Comparison of ENCODE assay signal across 11 mouse cellular contexts in genomic region chr5:74061408-74062047, GRCm38 (mm10). TPM values are rescaled to one million over a fixed set of nuclear protein-coding genes. Genes with fewer than 3 reads are reported as not detected.
DNase-seq lines count a peak whose midpoint lies in the region; ATAC-seq lines count a peak whose summit lies in the region.
"Had no signal": no experiment of that assay in that cellular context is flagged by ENCODE, and none has a peak within 500 bp of the region (broad histone marks: within the 10 kb centered on the region; RNA-seq: fewer than 3 reads in every experiment).

No protein-coding gene starts in this region.

- H3K9ac ChIP-seq in forebrain, embryonic 12.5 days: no peak overlapping the region
- H3K9ac ChIP-seq in liver, embryonic 13.5 days: 0 out of 2 replicates have a peak overlapping the region, but pooled peaks have one; percentile 1
- no peak overlapping the region for H3K9ac ChIP-seq in liver, embryonic 11.5 days (ENCODE audit: low read depth, low read length)
- H3K9ac ChIP-seq in embryonic facial prominence, embryonic 15.5 days: no peak overlapping the region

- no peak overlapping the region for H3K4me3 ChIP-seq in forebrain, embryonic 12.5 days (replicated peaks)
- no peak overlapping the region for H3K4me3 ChIP-seq in forebrain, embryonic 10.5 days
- H3K4me3 ChIP-seq in liver, embryonic 13.5 days (replicated peaks): no peak overlapping the region
- no peak overlapping the region for H3K4me3 ChIP-seq in liver, embryonic 11.5 days (ENCODE audit: low read depth, low read length)
- peak overlapping the region; percentile 6; the same call in 1 of the 2 replicates for H3K4me3 ChIP-seq in embryonic facial prominence, embryonic 15.5 days (replicated peaks)

- no peak for DNase-seq in forebrain, embryonic 10.5 days (ENCODE audit: extremely low spot score, low spot score)
- DNase-seq in liver, embryonic 13.5 days: no peak
- DNase-seq in liver, embryonic 11.5 days (ENCODE audit: low spot score): no peak
- DNase-seq in right cerebral cortex, postnatal 4 days: peak; percentile 39
- DNase-seq in adrenal gland, adult 18-20 months (ENCODE audit: low spot score in 2 of 2): no peak
- no peak for DNase-seq in adrenal gland, adult 2 months
- DNase-seq: B cell, adult 2 months; thymus, postnatal 14 days had no signal

- no peak overlapping the region for H3K4me2 ChIP-seq in forebrain, embryonic 12.5 days
- H3K4me2 ChIP-seq in liver, embryonic 13.5 days: peak overlapping the region; percentile 41
- H3K4me2 ChIP-seq in liver, embryonic 11.5 days: no peak overlapping the region
- H3K4me2 ChIP-seq in embryonic facial prominence, embryonic 15.5 days (replicated peaks): peak overlapping the region; percentile 38

- no peak; the same call in 1 of the 2 replicates for ATAC-seq in forebrain, embryonic 12.5 days (ENCODE audit: low FRiP score)
- ATAC-seq in liver, embryonic 13.5 days (ENCODE audit: low read depth): no peak
- ATAC-seq in liver, embryonic 11.5 days (replicated peaks; ENCODE audit: low FRiP score): no peak
- ATAC-seq in embryonic facial prominence, embryonic 15.5 days (ENCODE audit: insufficient number of reproducible peaks, low FRiP score, low TSS enrichment, low read depth): no peak

- no peaks in the 10 kb centered on the region for H3K27me3 ChIP-seq in forebrain, embryonic 12.5 days
- no peaks in the 10 kb centered on the region for H3K27me3 ChIP-seq in forebrain, embryonic 10.5 days (ENCODE audit: poor library complexity, severe bottlenecking)
- no peaks in the 10 kb centered on the region for H3K27me3 ChIP-seq in liver, embryonic 13.5 days
- no peaks in the 10 kb centered on the region for H3K27me3 ChIP-seq in liver, embryonic 11.5 days (replicated peaks; ENCODE audit: control insufficient read depth, insufficient read depth, low read length)
- H3K27me3 ChIP-seq in embryonic facial prominence, embryonic 15.5 days: no peaks in the 10 kb centered on the region

- peak overlapping the region; percentile 25; the same call in 1 of the 2 replicates for H3K27ac ChIP-seq in forebrain, embryonic 12.5 days
- H3K27ac ChIP-seq in forebrain, embryonic 10.5 days: no peak overlapping the region
- H3K27ac ChIP-seq in liver, embryonic 13.5 days: no peak overlapping the region
- H3K27ac ChIP-seq in liver, embryonic 11.5 days (ENCODE audit: low read depth, low read length): no peak overlapping the region
- H3K27ac ChIP-seq in embryonic facial prominence, embryonic 15.5 days (replicated peaks): peak overlapping the region; percentile 51; the same call in 1 of the 2 replicates
- H3K27ac ChIP-seq: macrophage had no signal

- H3K9me3 ChIP-seq in forebrain, embryonic 12.5 days: no peaks in the 10 kb centered on the region
- H3K9me3 ChIP-seq in forebrain, embryonic 10.5 days: no peaks in the 10 kb centered on the region
- no peaks in the 10 kb centered on the region for H3K9me3 ChIP-seq in liver, embryonic 13.5 days (replicated peaks)
- no peaks in the 10 kb centered on the region for H3K9me3 ChIP-seq in liver, embryonic 11.5 days (ENCODE audit: control insufficient read depth, low read length)
- H3K9me3 ChIP-seq in embryonic facial prominence, embryonic 15.5 days (replicated peaks): no peaks in the 10 kb centered on the region

- WGBS in forebrain, embryonic 12.5 days: 83% methylated on average over 18 of the region's 18 CpGs
- 91% methylated on average over 18 of the region's 18 CpGs for WGBS in forebrain, embryonic 10.5 days
- 82% methylated on average over 18 of the region's 18 CpGs for WGBS in liver, embryonic 13.5 days (ENCODE audit: insufficient replicate concordance)
- WGBS in liver, embryonic 11.5 days: 88% methylated on average over 18 of the region's 18 CpGs
- WGBS in embryonic facial prominence, embryonic 15.5 days: 43% methylated on average over 18 of the region's 18 CpGs

- H3K36me3 ChIP-seq in forebrain, embryonic 12.5 days (replicated peaks): no peaks in the 10 kb centered on the region
- peaks cover 11% of the 10 kb centered on the region; the same call in 1 of the 2 replicates for H3K36me3 ChIP-seq in forebrain, embryonic 10.5 days (replicated peaks)
- peaks cover 10% of the 10 kb centered on the region for H3K36me3 ChIP-seq in liver, embryonic 13.5 days
- no peaks in the 10 kb centered on the region for H3K36me3 ChIP-seq in liver, embryonic 11.5 days (ENCODE audit: control insufficient read depth, insufficient read depth, low read length)
- no peaks in the 10 kb centered on the region for H3K36me3 ChIP-seq in embryonic facial prominence, embryonic 15.5 days

- peaks cover 18% of the 10 kb centered on the region for H3K4me1 ChIP-seq in forebrain, embryonic 12.5 days
- H3K4me1 ChIP-seq in forebrain, embryonic 10.5 days: peaks cover 25% of the 10 kb centered on the region
- H3K4me1 ChIP-seq in liver, embryonic 13.5 days (replicated peaks): peaks cover 55% of the 10 kb centered on the region
- H3K4me1 ChIP-seq in liver, embryonic 11.5 days (replicated peaks; ENCODE audit: control insufficient read depth, insufficient read depth, low read length): peaks cover 27% of the 10 kb centered on the region
- H3K4me1 ChIP-seq in embryonic facial prominence, embryonic 15.5 days: peaks cover 41% of the 10 kb centered on the region

RNA-seq across cellular contexts. Expression of gene Usp46, which starts 6.7 kb away (rescaled TPM):
- 34.1 and 37.0 TPM in 2 replicates for polyA plus RNA-seq in forebrain, embryonic 12.5 days (2016; fragmentation: Nextera tagmentation; extraction: Ambion mirVana)
- 35.6 and 36.8 TPM in 2 replicates for polyA plus RNA-seq in forebrain, embryonic 10.5 days (2016; fragmentation: Nextera tagmentation; extraction: Ambion mirVana)
- 23.4 and 30.3 TPM in 2 replicates for polyA plus RNA-seq in liver, embryonic 13.5 days (2015; fragmentation: Nextera tagmentation; extraction: Ambion mirVana)
- 32.9 and 37.0 TPM in 2 replicates for polyA plus RNA-seq in liver, embryonic 11.5 days (2014; fragmentation: Nextera tagmentation; extraction: Ambion mirVana)
- polyA plus RNA-seq in embryonic facial prominence, embryonic 15.5 days (2015; fragmentation: Nextera tagmentation; extraction: Ambion mirVana): 27.2 and 30.3 TPM in 2 replicates
- 10 to 100 TPM; 25.8 to 26.9 TPM for total RNA-seq in adrenal gland, adult 18-20 months (2021)
- total RNA-seq in adrenal gland, adult 2 months (2021): 10 to 100 TPM; 29.5 to 32.6 TPM
- polyA plus RNA-seq in adrenal gland, adult 2 months (2012; rRNA removed): 1.5 TPM in 2 replicates

Comparison
In these comparisons a context has a peak if more than half of its experiments do, and no peak if none do; other contexts are left out.
1. H3K27ac ChIP-seq: peak in forebrain, embryonic 12.5 days (single experiment) and embryonic facial prominence, embryonic 15.5 days (single experiment); none in forebrain, embryonic 10.5 days (single experiment), liver, embryonic 13.5 days (single experiment) and liver, embryonic 11.5 days (single experiment).
2. H3K4me2 ChIP-seq: peak in liver, embryonic 13.5 days (single experiment) and embryonic facial prominence, embryonic 15.5 days (single experiment); none in forebrain, embryonic 12.5 days (single experiment) and liver, embryonic 11.5 days (single experiment).